Mouse (Mus musculus) G1E (cell line): ENCODE results near the gene Ankrd66. TPM values are rescaled to one million over a fixed set of nuclear protein-coding genes. Genes with fewer than 3 reads are reported as not detected.

ENCODE experiments used
- ATAC-seq: 2 replicates; pipeline ENCODE4 v1.8.0; 2016; ENCODE audit warnings: mild to moderate bottlenecking; ENCODE audit not compliant: insufficient number of reproducible peaks, poor library complexity, low FRiP score, severe bottlenecking; ENCODE audit errors: extremely low read depth
- DNase-seq: peaks from one replicate; pipeline ENCODE4 v3.0.0; 2012; ENCODE audit warnings: low spot score
- H3K27me3 ChIP-seq: 2 replicates; pipeline ENCODE4 v1.6.1; 2012; ENCODE audit warnings: mild to moderate bottlenecking, low read length, inconsistent platforms; ENCODE audit not compliant: insufficient read depth
- H3K36me3 ChIP-seq: replicated peaks from 2 replicates; pipeline ENCODE3; 2012; ENCODE audit warnings: mild to moderate bottlenecking, inconsistent platforms
- H3K4me1 ChIP-seq: 2 replicates; pipeline ENCODE4 v1.6.1; 2012; ENCODE audit warnings: low read depth, low read length, inconsistent platforms, mixed read lengths; ENCODE audit not compliant: insufficient read depth
- H3K4me3 ChIP-seq: 2 replicates; pipeline ENCODE4 v1.5.1; 2012; ENCODE audit warnings: low read depth, mild to moderate bottlenecking, inconsistent platforms, low read length, moderate library complexity, mixed read lengths
- H3K9me3 ChIP-seq: replicated peaks from 2 replicates; pipeline ENCODE4 v1.6.1; 2012; ENCODE audit warnings: inconsistent platforms
- CTCF ChIP-seq: IDR thresholded peaks from 2 replicates; pipeline ENCODE4 v1.5.1; 2012; ENCODE audit warnings: low read depth, low read length, inconsistent platforms, mixed read lengths
- GATA1 ChIP-seq: IDR thresholded peaks from 2 replicates; pipeline ENCODE4 v1.6.1; 2012; ENCODE audit warnings: borderline replicate concordance, low read length, inconsistent platforms, mixed read lengths
- GATA2 ChIP-seq: IDR thresholded peaks from 2 replicates; pipeline ENCODE4 v1.6.1; 2012; ENCODE audit warnings: low read depth, low read length, inconsistent platforms, borderline replicate concordance
- POLR2AphosphoS5 ChIP-seq: IDR thresholded peaks from 2 replicates; pipeline ENCODE4 v1.6.1; 2012; ENCODE audit warnings: low read depth, low read length, inconsistent platforms; ENCODE audit not compliant: insufficient replicate concordance
- TAL1 ChIP-seq: conservative IDR thresholded peaks from 2 replicates; pipeline ENCODE4 v1.6.1; 2012; ENCODE audit warnings: low read depth, low read length, inconsistent platforms, mixed read lengths
- polyA plus RNA-seq: library from polyadenylated mRNA; stranded (reverse); fragments of >175 nt; gene quantifications from 2 replicates; pipeline ENCODE4 v1.2.3, GENCODE M21; 2012
- total RNA-seq, 2 experiments: library from RNA; stranded (forward) in 1 of 2; stranded (reverse) in 1 of 2; fragments of 200-1000 nt in 1 of 2; fragments of >200 nt in 1 of 2; fragmentation: Nextera tagmentation in 1 of 2; gene quantifications; 2 replicates each; pipeline ENCODE4 v1.2.3; 2014 to 2017

Gene Ankrd66
- total RNA-seq (2014; fragmentation: Nextera tagmentation) (not detected in 2 replicates), total RNA-seq (2017) (0.12 TPM in 1 of 2 replicates, not detected in the other), polyA plus RNA-seq (not detected in 2 replicates)

- ATAC-seq (no peak), DNase-seq (no peak)
- Histone ChIP-seq H3K9me3 (peaks cover 53% of the 10 kb centered on the region), H3K27me3 (no peaks in the 10 kb centered on the region), H3K36me3 (no peaks in the 10 kb centered on the region), H3K4me3 (no peak within 1 kb of the TSS), H3K4me1 (no peaks in the 10 kb centered on the region)
- TF ChIP-seq GATA1 (no peak), GATA2 (no peak), TAL1 (no peak)
Measured at GRCm38 (mm10) chr17:43543539-43543938, at the start of gene Ankrd66. TSS of gene Ankrd66 (minus strand) at chr17:43543639.

DNA sequence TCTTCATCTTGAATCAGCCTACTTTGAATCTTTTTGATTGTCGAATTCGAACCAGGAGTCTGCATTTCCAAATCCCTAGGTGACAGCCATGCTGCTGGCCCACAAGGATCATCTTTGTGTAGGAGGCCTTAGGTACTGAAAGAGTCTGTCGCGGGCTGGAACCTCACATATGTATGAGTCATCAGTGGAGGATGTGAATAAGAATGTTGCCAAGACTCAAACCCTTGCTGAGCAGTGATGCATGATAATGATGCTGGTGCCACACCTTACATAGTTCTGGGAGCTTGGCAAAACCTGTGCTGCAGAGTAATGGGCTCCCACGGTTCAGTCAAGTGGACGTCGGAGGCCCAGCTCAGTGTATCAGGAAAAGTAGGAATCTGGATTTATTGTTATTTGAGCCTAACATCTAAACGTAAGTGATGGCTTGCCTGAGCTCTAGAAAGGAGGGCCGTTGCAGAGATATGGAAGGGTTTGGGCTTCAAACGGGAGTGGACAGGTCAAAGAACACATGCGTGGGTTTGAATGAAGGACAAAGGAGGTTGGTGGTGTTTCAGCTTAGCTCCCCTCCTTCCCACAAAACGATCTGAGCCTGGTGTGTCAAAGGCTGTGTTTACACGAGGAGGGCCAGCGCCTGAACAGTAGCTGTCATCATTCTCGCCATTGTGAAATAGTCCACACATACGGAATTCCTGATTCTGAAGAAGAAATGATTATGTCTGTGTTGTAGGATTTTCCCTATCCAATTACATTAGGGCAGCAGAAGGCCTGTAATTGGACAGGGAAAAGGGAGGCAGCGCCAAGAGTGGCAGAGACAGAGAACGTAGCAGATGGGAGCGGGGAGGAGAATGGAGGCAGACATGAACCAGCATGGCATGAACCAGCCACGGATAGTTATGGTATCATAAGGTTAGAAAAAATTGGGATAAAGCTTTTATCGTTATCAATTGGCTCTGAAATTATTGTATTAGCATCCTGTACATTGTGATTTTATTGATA, 49.2 kb upstream of the Ankrd66 start:
- Histone ChIP-seq H3K36me3 (no peaks in the 10 kb centered on the region), H3K4me3 (no peak overlapping the region), H3K4me1 (no peaks in the 10 kb centered on the region), H3K9me3 (peaks cover 54% of the 10 kb centered on the region), H3K27me3 (no peaks in the 10 kb centered on the region)
- DNase-seq (no peak), ATAC-seq (no peak)
- no peak for TF ChIP-seq GATA2
- TF ChIP-seq POLR2AphosphoS5: no peak
- no peak for TF ChIP-seq GATA1
- no peak for TF ChIP-seq TAL1
- no peak for TF ChIP-seq CTCF

GRCm38 (mm10) chr17:43590531-43590930, 47.1 kb upstream of the Ankrd66 start:
- H3K4me3 ChIP-seq: no peak overlapping the region
- peaks cover 59% of the 10 kb centered on the region for H3K9me3 ChIP-seq
- no peaks in the 10 kb centered on the region for H3K36me3 ChIP-seq
- H3K27me3 ChIP-seq: no peaks in the 10 kb centered on the region
- H3K4me1 ChIP-seq: no peaks in the 10 kb centered on the region
- TF ChIP-seq CTCF: no peak
- TF ChIP-seq POLR2AphosphoS5: no peak
- TF ChIP-seq GATA1: no peak
- no peak for TF ChIP-seq GATA2
- no peak for TF ChIP-seq TAL1
- DNase-seq (no peak), ATAC-seq (no peak)

DNA sequence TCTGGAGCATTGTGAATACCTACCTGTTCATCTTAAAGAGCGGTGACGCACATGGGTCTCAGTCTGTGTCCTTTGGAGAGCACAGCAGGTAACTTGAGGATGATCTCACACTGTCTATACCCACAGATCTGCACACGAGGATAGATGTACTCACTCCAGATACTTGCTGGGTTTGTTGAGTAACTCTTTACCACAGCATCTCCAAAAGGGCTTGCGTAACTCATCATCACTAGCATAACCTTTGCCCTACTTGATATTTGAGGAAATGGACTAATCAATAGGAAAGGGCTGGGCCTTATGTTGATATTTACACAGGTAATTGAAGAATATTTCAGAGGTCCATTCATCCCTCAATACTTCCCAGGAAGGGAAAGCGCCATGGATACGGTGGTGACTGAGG, 46.3 kb upstream of the Ankrd66 start:
- no peak for ATAC-seq

DNA sequence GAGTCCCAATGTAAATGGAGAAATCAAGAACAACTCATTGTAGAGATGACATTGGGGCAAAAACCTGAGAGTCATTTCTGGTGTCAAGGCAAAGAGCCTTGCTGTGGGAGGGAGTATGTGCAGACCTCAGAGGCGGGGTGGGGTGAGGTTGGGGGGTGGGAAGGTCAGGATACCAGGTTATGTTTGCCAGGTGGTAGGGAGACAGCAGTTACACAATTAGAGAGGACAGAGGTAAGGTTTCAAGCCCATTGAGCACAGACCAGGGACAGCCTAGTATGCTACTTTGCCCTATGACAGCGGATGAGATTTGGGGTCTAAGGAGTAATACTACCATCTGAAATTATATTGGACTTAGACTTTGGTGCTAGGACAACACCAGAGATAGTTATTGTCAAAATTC, 43.8 kb upstream of the Ankrd66 start:
- Histone ChIP-seq H3K4me3 (no peak overlapping the region), H3K27me3 (no peaks in the 10 kb centered on the region), H3K36me3 (no peaks in the 10 kb centered on the region), H3K9me3 (peaks cover 56% of the 10 kb centered on the region), H3K4me1 (no peaks in the 10 kb centered on the region)
- DNase-seq (no peak), ATAC-seq (no peak)
- TF ChIP-seq CTCF (no peak), POLR2AphosphoS5 (no peak), GATA1 (no peak), GATA2 (no peak), TAL1 (no peak)

More for the DNA sequence above, 46.3 kb upstream of the Ankrd66 start:
- H3K27me3 ChIP-seq: no peaks in the 10 kb centered on the region
- TF ChIP-seq CTCF (no peak), TAL1 (no peak), POLR2AphosphoS5 (no peak), GATA1 (no peak), GATA2 (no peak)
- H3K4me1 ChIP-seq: no peaks in the 10 kb centered on the region
- H3K36me3 ChIP-seq: no peaks in the 10 kb centered on the region
- H3K4me3 ChIP-seq: no peak overlapping the region
- H3K9me3 ChIP-seq: peaks cover 60% of the 10 kb centered on the region
- DNase-seq: no peak

GRCm38 (mm10) chr17:43584771-43585170, 41.3 kb upstream of the Ankrd66 start:
- no peak for DNase-seq
- Histone ChIP-seq H3K27me3 (no peaks in the 10 kb centered on the region), H3K9me3 (peaks cover 60% of the 10 kb centered on the region), H3K4me3 (no peak overlapping the region), H3K4me1 (no peaks in the 10 kb centered on the region), H3K36me3 (no peaks in the 10 kb centered on the region)
- ATAC-seq: no peak
- TF ChIP-seq GATA1 (no peak), GATA2 (no peak), POLR2AphosphoS5 (no peak), TAL1 (no peak), CTCF (no peak)

GRCm38 (mm10) chr17:43581012-43581467, 37.6 kb upstream of the Ankrd66 start:
- Histone ChIP-seq H3K4me1 (no peaks in the 10 kb centered on the region), H3K36me3 (no peaks in the 10 kb centered on the region), H3K27me3 (no peaks in the 10 kb centered on the region), H3K9me3 (peaks cover 51% of the 10 kb centered on the region), H3K4me3 (no peak overlapping the region)
- no peak for DNase-seq
- TF ChIP-seq POLR2AphosphoS5 (no peak), CTCF (no peak), GATA2 (no peak), TAL1 (no peak), GATA1 (no peak)
- no peak for ATAC-seq
